Mouse (Mus musculus) thymus, adult 2 months (tissue): ENCODE results near the gene Igfbp2.

Experiments used
- CTCF ChIP-seq: fragments of 200-500 bp; IDR thresholded peaks from 2 replicates; pipeline ENCODE4 v1.5.1; 2012; ENCODE audit warnings: mild to moderate bottlenecking, control low read depth, low read length, moderate library complexity, borderline replicate concordance; ENCODE audit not compliant: control insufficient read depth, poor library complexity, insufficient read depth; ENCODE audit errors: extremely low read depth
- POLR2A ChIP-seq: fragments of 200-500 bp; IDR thresholded peaks from 2 replicates; pipeline ENCODE4 v1.6.1; 2012; ENCODE audit warnings: mild to moderate bottlenecking, low read length, control low read depth, moderate library complexity; ENCODE audit not compliant: control insufficient read depth, poor library complexity, insufficient read depth; ENCODE audit errors: extremely low read depth

- TF ChIP-seq CTCF = no peak
- TF ChIP-seq POLR2A = no peak
Measured at GRCm38 (mm10) chr1:72855729-72856128, 31.4 kb downstream of the Igfbp2 start.
